Mouse (Mus musculus) embryonic facial prominence, embryonic 12.5 days (tissue): Measurements from ENCODE around the gene Sox2. TPM values are rescaled to one million over a fixed set of nuclear protein-coding genes. Genes with fewer than 3 reads are reported as not detected.
A peak's percentile ranks its signal among the peaks of the same experiment; 100 is the strongest.

Source experiments
- ATAC-seq: fragments of 200-750 bp; cut with Nextera tagmentation; 2 replicates; pipeline ENCODE4 v1.8.0; 2017; ENCODE audit not compliant: insufficient number of reproducible peaks, insufficient read depth, low FRiP score, low TSS enrichment
- H3K27ac ChIP-seq: fragments of 300-500 bp; sonication (generic); 2 replicates; pipeline ENCODE4 v1.5.1; 2016; ENCODE audit warnings: mild to moderate bottlenecking
- H3K27me3 ChIP-seq: fragments of 300-500 bp; sonication (generic); 2 replicates; pipeline ENCODE4 v1.6.1; 2016; ENCODE audit warnings: mild to moderate bottlenecking, moderate library complexity
- H3K36me3 ChIP-seq: fragments of 300-500 bp; sonication (generic); 2 replicates; pipeline ENCODE4 v1.6.1; 2016; ENCODE audit warnings: mild to moderate bottlenecking
- H3K4me1 ChIP-seq: fragments of 300-500 bp; sonication (generic); 2 replicates; pipeline ENCODE4 v1.6.1; 2016
- H3K4me2 ChIP-seq: fragments of 300-500 bp; sonication (generic); replicated peaks from 2 replicates; pipeline ENCODE4 v1.6.1; 2016; ENCODE audit warnings: mild to moderate bottlenecking, moderate library complexity
- H3K4me3 ChIP-seq: fragments of 300-500 bp; sonication (generic); 2 replicates; pipeline ENCODE4 v1.5.1; 2016; ENCODE audit warnings: mild to moderate bottlenecking
- H3K9ac ChIP-seq: fragments of 300-500 bp; sonication (generic); 2 replicates; pipeline ENCODE4 v1.6.1; 2016; ENCODE audit warnings: mild to moderate bottlenecking, moderate library complexity
- H3K9me3 ChIP-seq: fragments of 300-500 bp; sonication (generic); 2 replicates; pipeline ENCODE4 v1.6.1; 2016; ENCODE audit warnings: mild to moderate bottlenecking, moderate library complexity
- WGBS: fragments of 180-500 bp; shearing (Covaris S2); methylation state at CpG from one replicate; pipeline ENCODE4 v1.1.7; 2016; 5-methylcytosine and 5-hydroxymethylcytosine counted together
- microRNA counts: library from miRNA; unstranded; fragments of <30 nt; microRNA quantifications from one replicate; lab custom pipeline; 2017
- microRNA-seq: library from miRNA; unstranded; fragments of <30 nt; microRNA quantifications from one replicate; pipeline ENCODE4, GENCODE M21; 2017
- polyA plus RNA-seq: library from polyadenylated mRNA; unstranded; fragments of >200 nt; fragmentation: Nextera tagmentation; extraction: Ambion mirVana; gene quantifications from 2 replicates; pipeline ENCODE4 v1.2.1, GENCODE M21; 2016

Gene Sox2
- polyA plus RNA-seq, 1 experiment from 2014 or later = 11.4 TPM

DNA sequence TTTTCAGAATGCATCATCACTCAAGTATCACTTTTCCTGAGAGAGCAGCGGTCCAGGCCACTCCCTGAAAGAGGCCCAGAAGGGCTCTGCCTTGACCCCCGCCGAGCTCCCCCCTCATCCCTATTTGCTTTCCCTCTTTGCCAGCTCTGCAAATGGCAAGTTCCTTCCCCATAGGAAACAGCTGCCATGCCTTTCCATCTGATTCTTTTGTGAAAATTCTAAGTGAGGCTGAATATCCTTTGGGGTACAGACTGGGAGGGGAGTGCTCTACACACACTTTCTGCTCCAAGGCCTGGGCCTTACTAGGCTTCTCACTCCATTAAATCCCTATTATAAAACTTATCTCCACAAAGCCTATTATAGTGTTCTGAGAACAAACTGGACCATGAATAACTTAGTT lies 29.7 kb downstream of the Sox2 start:
- H3K4me3 ChIP-seq = no peak overlapping the region
- 32% methylated on average over 3 of the region's 3 CpGs for WGBS
- no peaks in the 10 kb centered on the region for H3K27me3 ChIP-seq
- ATAC-seq = no peak
- no peaks in the 10 kb centered on the region for H3K9me3 ChIP-seq
- H3K27ac ChIP-seq = no peak overlapping the region
- no peaks in the 10 kb centered on the region for H3K36me3 ChIP-seq
- no peaks in the 10 kb centered on the region for H3K4me1 ChIP-seq
- no peak overlapping the region for H3K4me2 ChIP-seq
- no peak overlapping the region for H3K9ac ChIP-seq

DNA sequence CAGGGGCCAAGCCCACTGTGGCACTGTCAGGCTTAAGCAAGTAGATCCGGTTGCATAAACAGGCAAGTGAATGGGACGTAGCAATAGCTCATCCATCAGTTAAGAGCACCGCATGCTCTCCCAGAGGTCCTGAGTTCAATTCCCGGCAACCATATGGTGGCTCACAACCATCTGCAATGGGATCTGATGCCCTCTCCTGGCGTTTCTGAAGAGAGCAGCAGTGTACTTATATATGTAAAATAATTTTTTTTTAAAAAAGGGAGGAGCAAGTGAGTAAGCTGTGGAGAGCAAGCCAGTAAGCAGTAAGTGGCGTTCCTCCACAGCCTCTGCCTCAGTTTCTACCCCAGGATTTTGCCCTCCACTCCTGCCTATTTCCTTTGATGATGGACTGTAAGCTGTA lies 37.9 kb downstream of the Sox2 start:
- no peak overlapping the region for H3K4me2 ChIP-seq
- H3K27ac ChIP-seq = no peak overlapping the region
- ATAC-seq = no peak
- 81% methylated on average over 6 of the region's 6 CpGs for WGBS
- H3K4me3 ChIP-seq = no peak overlapping the region
- H3K4me1 ChIP-seq = peaks cover 8% of the 10 kb centered on the region; the same call in 1 of the 2 replicates
- H3K36me3 ChIP-seq = no peaks in the 10 kb centered on the region
- H3K27me3 ChIP-seq = no peaks in the 10 kb centered on the region
- no peaks in the 10 kb centered on the region for H3K9me3 ChIP-seq
- no peak overlapping the region for H3K9ac ChIP-seq

DNA sequence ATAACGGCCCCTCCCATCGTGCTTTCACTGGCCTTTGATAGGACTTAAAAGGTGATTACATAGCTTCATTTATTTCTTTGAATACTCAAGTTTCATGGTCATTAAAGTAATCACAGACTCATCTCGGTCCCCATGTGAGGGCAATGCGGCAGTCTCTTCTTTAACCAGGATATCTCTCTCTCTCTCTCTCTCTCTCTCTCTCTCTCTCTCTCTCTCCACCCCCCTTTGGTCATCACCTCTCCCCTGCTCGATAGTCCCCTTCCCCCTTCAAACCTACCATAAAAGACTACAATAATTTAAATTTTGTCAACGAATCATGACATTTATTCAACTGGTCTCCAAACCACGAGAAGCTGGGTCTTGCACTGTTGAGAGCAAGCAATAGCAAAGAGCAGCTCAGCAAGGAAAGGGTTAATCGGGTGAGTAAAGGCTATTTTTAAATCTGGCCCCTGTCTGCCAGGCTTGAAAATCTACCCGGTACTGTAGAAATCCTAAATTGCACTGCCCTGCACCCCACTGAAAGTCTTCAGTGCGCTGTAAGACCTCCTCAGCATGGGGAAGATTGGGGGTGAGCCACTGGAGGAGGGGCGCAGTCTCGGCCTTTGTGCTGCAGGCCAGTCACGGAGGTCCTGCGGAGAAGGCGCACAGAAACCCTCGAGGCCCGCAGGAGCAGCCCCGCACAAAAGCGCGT lies 41.6 kb downstream of the Sox2 start:
- H3K4me2 ChIP-seq = peak overlapping the region; percentile 47
- H3K9me3 ChIP-seq = no peaks in the 10 kb centered on the region
- H3K27me3 ChIP-seq = no peaks in the 10 kb centered on the region
- 0 out of 2 replicates have a peak, but pooled peaks have one; percentile 57 for ATAC-seq
- peak overlapping the region; percentile 23 for H3K4me3 ChIP-seq
- no peaks in the 10 kb centered on the region for H3K36me3 ChIP-seq
- 7% methylated on average over 20 of the region's 20 CpGs for WGBS
- H3K9ac ChIP-seq = peak overlapping the region; percentile 20
- no peak overlapping the region for H3K27ac ChIP-seq
- peaks cover 8% of the 10 kb centered on the region; the same call in 1 of the 2 replicates for H3K4me1 ChIP-seq

DNA sequence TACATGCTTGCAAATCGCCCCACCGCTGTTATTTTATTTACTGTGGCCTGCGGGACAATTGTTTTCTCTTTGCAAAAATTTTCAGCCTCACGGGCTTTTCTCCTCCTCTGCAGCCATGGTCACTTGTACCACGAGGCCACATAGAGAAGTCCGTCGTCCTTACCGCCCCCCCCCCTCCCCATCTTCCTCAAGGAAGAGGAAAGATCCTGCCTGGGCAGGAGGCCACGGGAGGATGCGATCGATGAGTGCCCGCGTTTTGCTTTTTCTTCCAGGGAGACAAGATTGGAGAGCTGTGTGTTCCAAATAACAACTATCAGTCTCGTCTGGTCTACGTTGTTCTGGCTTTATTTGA lies 42.2 kb downstream of the Sox2 start:
- no peak overlapping the region for H3K27ac ChIP-seq
- peak overlapping the region; percentile 23 for H3K4me3 ChIP-seq
- H3K9ac ChIP-seq = peak overlapping the region; percentile 20
- no peaks in the 10 kb centered on the region for H3K9me3 ChIP-seq
- 9% methylated on average over 15 of the region's 15 CpGs for WGBS
- no peaks in the 10 kb centered on the region for H3K36me3 ChIP-seq
- peak overlapping the region; percentile 47 for H3K4me2 ChIP-seq
- H3K27me3 ChIP-seq = no peaks in the 10 kb centered on the region
- H3K4me1 ChIP-seq = peaks cover 8% of the 10 kb centered on the region; the same call in 1 of the 2 replicates
- ATAC-seq = no peak

MicroRNAs encoded within 50 kb of the gene (microRNA counts, 519-probe panel; counts per million panel counts)
- microRNA mmu-miR-1897-3p (lab: Ali Mortazavi, UCI) = 460 counts per million, percentile 65 among the panel's probes with 10 or more counts

Small RNA genes lying within 50 kb of the gene (microRNA-seq; reads per million reads assigned to microRNA genes)
- gene Mir1897 = not detected
